In genomic region chr7:127218670-127219069, GRCm38 (mm10) we compare ENCODE assay signal across 18 mouse cellular contexts. TPM values are rescaled to one million over a fixed set of nuclear protein-coding genes. Genes with fewer than 3 reads are reported as not detected.
A peak's percentile ranks its signal among the peaks of the same experiment; 100 is the strongest.
DNase-seq lines count a peak whose midpoint lies in the region; ATAC-seq and TF ChIP-seq lines count a peak whose summit lies in the region.
"Had no signal": no experiment of that assay in that cellular context is flagged by ENCODE, and none has a peak within 500 bp of the region (broad histone marks: within the 10 kb centered on the region; RNA-seq: fewer than 3 reads in every experiment).

No protein-coding gene starts in this region.

- TF ChIP-seq POLR2A in MEL (IDR thresholded peaks at IDR 0.05; ENCODE audit: control insufficient read depth in 1 of 2, insufficient read depth in 1 of 2, low read depth in 1 of 2, low read length in 2 of 2, poor library complexity in 1 of 2), result no peak; a peak in 1 of 4 replicates

- no peak overlapping the region for H3K4me3 ChIP-seq in heart, postnatal 0 days (ENCODE audit: low read depth, low read length)
- H3K4me3 ChIP-seq in MEL (ENCODE audit: control insufficient read depth in 1 of 2, insufficient read depth in 1 of 2, low read depth in 2 of 2, low read length in 2 of 2), result peak overlapping the region; percentile 32 to 34; a peak in 3 of 4 replicates
- H3K4me3 ChIP-seq in midbrain, embryonic 15.5 days, result no peak overlapping the region
- H3K4me3 ChIP-seq: embryonic facial prominence, embryonic 13.5 days; forebrain, embryonic 15.5 days; hindbrain, embryonic 15.5 days; left cerebral cortex, adult 2 months; limb, embryonic 15.5 days; neural tube, embryonic 13.5 days had no signal

- H3K27me3 ChIP-seq in heart, postnatal 0 days (ENCODE audit: control insufficient read depth, insufficient read depth, low read length), result no peaks in the 10 kb centered on the region
- H3K27me3 ChIP-seq in MEL (ENCODE audit: control insufficient read depth in 1 of 2, insufficient read depth in 2 of 2, low read length in 2 of 2), result no peaks in the 10 kb centered on the region
- H3K27me3 ChIP-seq in midbrain, embryonic 15.5 days (replicated peaks), result 0 out of 2 replicates have a peak, but pooled peaks cover 4% of the 10 kb centered on the region
- H3K27me3 ChIP-seq: forebrain, embryonic 15.5 days; hindbrain, embryonic 15.5 days; limb, embryonic 15.5 days had no signal

- no peaks in the 10 kb centered on the region for H3K36me3 ChIP-seq in heart, postnatal 0 days (replicated peaks; ENCODE audit: control insufficient read depth, insufficient read depth, low read length)
- H3K36me3 ChIP-seq in MEL (ENCODE audit: control insufficient read depth in 1 of 2, insufficient read depth in 2 of 2, low read length in 2 of 2), result peaks cover 0 to 20% of the 10 kb centered on the region in 2 experiments; a peak in 2 of 4 replicates
- no peaks in the 10 kb centered on the region for H3K36me3 ChIP-seq in midbrain, embryonic 15.5 days (replicated peaks)
- H3K36me3 ChIP-seq: embryonic facial prominence, embryonic 13.5 days; forebrain, embryonic 15.5 days; hindbrain, embryonic 15.5 days; limb, embryonic 15.5 days; neural tube, embryonic 13.5 days had no signal

- TF ChIP-seq CTCF in heart, postnatal 0 days (IDR thresholded peaks at IDR 0.05; ENCODE audit: low read depth), result no peak
- no peak for TF ChIP-seq CTCF in MEL (IDR thresholded peaks at IDR 0.05 in 2 of 3, conservative IDR thresholded peaks at IDR 0.05 in 1 of 3; ENCODE audit: control insufficient read depth in 1 of 3, insufficient read depth in 1 of 3, low read depth in 2 of 3, low read length in 3 of 3, poor library complexity in 1 of 3, severe bottlenecking in 1 of 3)

- 93% methylated on average over 4 of the region's 4 CpGs for WGBS in heart, postnatal 0 days
- 95% methylated on average over 4 of the region's 4 CpGs for WGBS in midbrain, embryonic 15.5 days

- no peak overlapping the region for H3K9ac ChIP-seq in heart, postnatal 0 days (replicated peaks; ENCODE audit: low read depth, low read length)
- H3K9ac ChIP-seq in MEL (ENCODE audit: control insufficient read depth, low read depth, low read length, poor library complexity, severe bottlenecking), result peak overlapping the region; percentile 67
- H3K9ac ChIP-seq in midbrain, embryonic 15.5 days, result no peak overlapping the region
- H3K9ac ChIP-seq: embryonic facial prominence, embryonic 13.5 days; forebrain, embryonic 15.5 days; hindbrain, embryonic 15.5 days; limb, embryonic 15.5 days; neural tube, embryonic 13.5 days had no signal

- no peak for TF ChIP-seq EP300 in heart, postnatal 0 days (IDR thresholded peaks at IDR 0.05; ENCODE audit: low read depth)
- peak; percentile 74 to 87 for TF ChIP-seq EP300 in MEL (IDR thresholded peaks at IDR 0.05; ENCODE audit: low read depth in 1 of 2, low read length in 2 of 2)

- DNase-seq in heart, postnatal 0 days (ENCODE audit: low spot score), result no peak
- DNase-seq in heart, postnatal 10 days, result no peak
- peak; percentile 82 for DNase-seq in MEL (ENCODE audit: low read depth, low spot score)
- no peak for DNase-seq in lung, postnatal 14 days
- DNase-seq: adrenal gland, postnatal 36 days; cerebellum, adult 11 months; heart, adult 11 months; kidney, adult 18-20 months; lung, postnatal 36 days had no signal

- H3K79me2 ChIP-seq in MEL (ENCODE audit: control insufficient read depth, insufficient read depth, low read length, poor library complexity), result peaks cover 3% of the 10 kb centered on the region

- TF ChIP-seq RAD21 in MEL (IDR thresholded peaks at IDR 0.05; ENCODE audit: low read depth, low read length), result no peak

- ATAC-seq in heart, postnatal 0 days (ENCODE audit: insufficient read depth, low read depth), result no peak
- ATAC-seq in inflammation-experienced regulatory T-cells, adult 6 months, result peak; percentile 4
- peak; percentile 48 for ATAC-seq in megakaryocyte-erythroid progenitor cell, adult 5-6 weeks (replicated peaks; ENCODE audit: low FRiP score, low TSS enrichment, poor library complexity, severe bottlenecking)
- ATAC-seq in midbrain, embryonic 15.5 days (replicated peaks), result no peak
- ATAC-seq: forebrain, embryonic 15.5 days had no signal

- H3K9me3 ChIP-seq in heart, postnatal 0 days (replicated peaks; ENCODE audit: control insufficient read depth, low read length), result no peaks in the 10 kb centered on the region
- no peaks in the 10 kb centered on the region for H3K9me3 ChIP-seq in MEL (replicated peaks; ENCODE audit: insufficient read depth, low read length)
- no peaks in the 10 kb centered on the region for H3K9me3 ChIP-seq in midbrain, embryonic 15.5 days
- H3K9me3 ChIP-seq: embryonic facial prominence, embryonic 13.5 days; forebrain, embryonic 15.5 days; hindbrain, embryonic 15.5 days; limb, embryonic 15.5 days; neural tube, embryonic 13.5 days had no signal

- no peak overlapping the region for H3K4me2 ChIP-seq in heart, postnatal 0 days (ENCODE audit: low read depth, low read length)
- H3K4me2 ChIP-seq in midbrain, embryonic 15.5 days, result no peak overlapping the region
- H3K4me2 ChIP-seq: embryonic facial prominence, embryonic 13.5 days; forebrain, embryonic 15.5 days; hindbrain, embryonic 15.5 days; limb, embryonic 15.5 days; neural tube, embryonic 13.5 days had no signal

- peaks cover 23% of the 10 kb centered on the region for H3K4me1 ChIP-seq in heart, postnatal 0 days (ENCODE audit: control insufficient read depth, insufficient read depth)
- H3K4me1 ChIP-seq in MEL (ENCODE audit: control insufficient read depth in 1 of 2, insufficient read depth in 2 of 2, low read length in 2 of 2), result peaks cover 23 to 37% of the 10 kb centered on the region in 2 experiments
- H3K4me1 ChIP-seq in midbrain, embryonic 15.5 days, result peaks cover 7% of the 10 kb centered on the region; the same call in 1 of the 2 replicates

- peak overlapping the region; percentile 54; the same call in 1 of the 2 replicates for H3K27ac ChIP-seq in heart, postnatal 0 days (ENCODE audit: low read depth)
- peak overlapping the region; percentile 91 for H3K27ac ChIP-seq in MEL (ENCODE audit: control insufficient read depth, low read depth, low read length)
- H3K27ac ChIP-seq in midbrain, embryonic 15.5 days, result no peak overlapping the region
- H3K27ac ChIP-seq: embryonic facial prominence, embryonic 13.5 days; forebrain, embryonic 15.5 days; hindbrain, embryonic 15.5 days; left cerebral cortex, adult 2 months; limb, embryonic 15.5 days; neural tube, embryonic 13.5 days had no signal

- intact Hi-C loops in heart, postnatal 10 days (cut with DNase I), result no loop called here

RNA-seq across cellular contexts. Expression of gene Mylpf, which starts 10.0 kb away (rescaled TPM):
- total RNA-seq in heart, postnatal 0 days (2014; rRNA removed; ENCODE audit: low replicate concordance), result 22.1 TPM in 1 of 2 replicates, not detected in the other
- 3.2 and 5.4 TPM in 2 replicates for polyA plus RNA-seq in heart, postnatal 0 days (2015; fragmentation: Nextera tagmentation; extraction: Ambion mirVana)
- total RNA-seq in heart, postnatal 10 days (2021), result 1 to 10 TPM; 1.7 to 2.5 TPM
- 8.3 and 11.2 TPM in 2 replicates for total RNA-seq in MEL (2012; rRNA removed)
- 1 to 10 TPM in 1 of 2 experiments, not detected in 1; 9.1 TPM for polyA plus RNA-seq in MEL (2012; ENCODE audit: insufficient read depth in 1 of 2, insufficient read length in 2 of 2, low read depth in 1 of 2, low replicate concordance in 2 of 2, missing spikeins in 1 of 2)
- polyA plus RNA-seq in inflammation-experienced regulatory T-cells, adult 6 months (2017; shearing (Covaris generic)), result 10 to 100 TPM; 23.0 to 25.8 (median 23.4) TPM
- 36.1 and 48.6 TPM in 2 replicates for total RNA-seq in megakaryocyte-erythroid progenitor cell, adult 5-6 weeks (2014; fragmentation: Nextera tagmentation)
- 22.2 and 30.8 TPM in 2 replicates for total RNA-seq in megakaryocyte-erythroid progenitor cell, adult 5-6 weeks (2017)
- polyA plus RNA-seq in midbrain, embryonic 15.5 days (2015; fragmentation: Nextera tagmentation; extraction: Ambion mirVana), result 3.9 and 5.0 TPM in 2 replicates

RNA-seq across cellular contexts. Expression of gene Tbc1d10b, which starts 10.4 kb away (rescaled TPM):
- total RNA-seq in heart, postnatal 0 days (2014; rRNA removed; ENCODE audit: low replicate concordance), result 30.2 and 45.3 TPM in 2 replicates
- polyA plus RNA-seq in heart, postnatal 0 days (2015; fragmentation: Nextera tagmentation; extraction: Ambion mirVana), result 9.6 and 10.8 TPM in 2 replicates
- total RNA-seq in heart, postnatal 10 days (2021), result 10 to 100 TPM; 35.3 to 37.2 TPM
- 37.4 and 43.3 TPM in 2 replicates for total RNA-seq in MEL (2012; rRNA removed)
- 10 to 100 TPM in 1 of 2 experiments, not detected in 1; 70.3 TPM for polyA plus RNA-seq in MEL (2012; ENCODE audit: insufficient read depth in 1 of 2, insufficient read length in 2 of 2, low read depth in 1 of 2, low replicate concordance in 2 of 2, missing spikeins in 1 of 2)
- 10 to 100 TPM; 13.2 to 16.6 (median 13.6) TPM for polyA plus RNA-seq in inflammation-experienced regulatory T-cells, adult 6 months (2017; shearing (Covaris generic))
- total RNA-seq in megakaryocyte-erythroid progenitor cell, adult 5-6 weeks (2014; fragmentation: Nextera tagmentation), result 25.5 and 35.8 TPM in 2 replicates
- 23.9 and 41.0 TPM in 2 replicates for total RNA-seq in megakaryocyte-erythroid progenitor cell, adult 5-6 weeks (2017)
- 39.6 and 44.8 TPM in 2 replicates for polyA plus RNA-seq in midbrain, embryonic 15.5 days (2015; fragmentation: Nextera tagmentation; extraction: Ambion mirVana)

RNA-seq across cellular contexts. Expression of gene Zfp553, which starts 14.2 kb away (rescaled TPM):
- 11.8 and 18.5 TPM in 2 replicates for total RNA-seq in heart, postnatal 0 days (2014; rRNA removed; ENCODE audit: low replicate concordance)
- polyA plus RNA-seq in heart, postnatal 0 days (2015; fragmentation: Nextera tagmentation; extraction: Ambion mirVana), result 10.9 and 11.2 TPM in 2 replicates
- 1 to 10 TPM; 6.8 to 8.8 TPM for total RNA-seq in heart, postnatal 10 days (2021)
- 13.9 and 14.6 TPM in 2 replicates for total RNA-seq in MEL (2012; rRNA removed)
- 10 to 100 TPM in 1 of 2 experiments, not detected in 1; 19.0 TPM for polyA plus RNA-seq in MEL (2012; ENCODE audit: insufficient read depth in 1 of 2, insufficient read length in 2 of 2, low read depth in 1 of 2, low replicate concordance in 2 of 2, missing spikeins in 1 of 2)
- polyA plus RNA-seq in inflammation-experienced regulatory T-cells, adult 6 months (2017; shearing (Covaris generic)), result 1 to 10 TPM; 3.3 to 6.8 (median 4.6) TPM
- 17.0 and 18.3 TPM in 2 replicates for total RNA-seq in megakaryocyte-erythroid progenitor cell, adult 5-6 weeks (2014; fragmentation: Nextera tagmentation)
- total RNA-seq in megakaryocyte-erythroid progenitor cell, adult 5-6 weeks (2017), result 22.7 and 31.7 TPM in 2 replicates
- polyA plus RNA-seq in midbrain, embryonic 15.5 days (2015; fragmentation: Nextera tagmentation; extraction: Ambion mirVana), result 63.7 and 64.1 TPM in 2 replicates

RNA-seq across cellular contexts. Expression of gene Sept1, which starts 14.3 kb away (rescaled TPM):
- total RNA-seq in heart, postnatal 0 days (2014; rRNA removed; ENCODE audit: low replicate concordance), result 2.3 and 8.6 TPM in 2 replicates
- polyA plus RNA-seq in heart, postnatal 0 days (2015; fragmentation: Nextera tagmentation; extraction: Ambion mirVana), result 18.7 and 19.4 TPM in 2 replicates
- 10 to 100 TPM; 11.5 to 15.5 TPM for total RNA-seq in heart, postnatal 10 days (2021)
- 30.6 and 41.3 TPM in 2 replicates for total RNA-seq in MEL (2012; rRNA removed)
- polyA plus RNA-seq in MEL (2012; ENCODE audit: insufficient read depth in 1 of 2, insufficient read length in 2 of 2, low read depth in 1 of 2, low replicate concordance in 2 of 2, missing spikeins in 1 of 2), result 100 to 1,000 TPM in 1 of 2 experiments, not detected in 1; 116 TPM
- polyA plus RNA-seq in inflammation-experienced regulatory T-cells, adult 6 months (2017; shearing (Covaris generic)), result 100 to 1,000 TPM; 783 to 927 (median 807) TPM
- total RNA-seq in megakaryocyte-erythroid progenitor cell, adult 5-6 weeks (2014; fragmentation: Nextera tagmentation), result 41.3 and 47.7 TPM in 2 replicates
- 24.8 and 25.5 TPM in 2 replicates for total RNA-seq in megakaryocyte-erythroid progenitor cell, adult 5-6 weeks (2017)
- 17.0 and 18.2 TPM in 2 replicates for polyA plus RNA-seq in midbrain, embryonic 15.5 days (2015; fragmentation: Nextera tagmentation; extraction: Ambion mirVana)

RNA-seq across cellular contexts. Expression of gene Cd2bp2, which starts 22.8 kb away (rescaled TPM):
- 39.3 and 39.9 TPM in 2 replicates for total RNA-seq in heart, postnatal 0 days (2014; rRNA removed; ENCODE audit: low replicate concordance)
- 26.9 and 27.2 TPM in 2 replicates for polyA plus RNA-seq in heart, postnatal 0 days (2015; fragmentation: Nextera tagmentation; extraction: Ambion mirVana)
- total RNA-seq in heart, postnatal 10 days (2021), result 10 to 100 TPM; 46.8 to 49.2 TPM
- 55.6 and 64.8 TPM in 2 replicates for total RNA-seq in MEL (2012; rRNA removed)
- 10 to 100 TPM in 1 of 2 experiments, not detected in 1; 56.7 TPM for polyA plus RNA-seq in MEL (2012; ENCODE audit: insufficient read depth in 1 of 2, insufficient read length in 2 of 2, low read depth in 1 of 2, low replicate concordance in 2 of 2, missing spikeins in 1 of 2)
- polyA plus RNA-seq in inflammation-experienced regulatory T-cells, adult 6 months (2017; shearing (Covaris generic)), result 10 to 100 TPM; 43.2 to 56.9 (median 48.7) TPM
- 49.6 and 54.8 TPM in 2 replicates for total RNA-seq in megakaryocyte-erythroid progenitor cell, adult 5-6 weeks (2014; fragmentation: Nextera tagmentation)
- 51.8 and 63.3 TPM in 2 replicates for total RNA-seq in megakaryocyte-erythroid progenitor cell, adult 5-6 weeks (2017)
- 82.1 and 82.6 TPM in 2 replicates for polyA plus RNA-seq in midbrain, embryonic 15.5 days (2015; fragmentation: Nextera tagmentation; extraction: Ambion mirVana)

Comparison
In these comparisons a context has a peak if more than half of its experiments do, and no peak if none do; other contexts are left out.
1. ATAC-seq: peak in inflammation-experienced regulatory T-cells, adult 6 months (single experiment) and megakaryocyte-erythroid progenitor cell, adult 5-6 weeks (single experiment); none in heart, postnatal 0 days (single experiment) and midbrain, embryonic 15.5 days (single experiment).
2. H3K4me3 ChIP-seq: peak in MEL (2 of 2); none in heart, postnatal 0 days (single experiment) and midbrain, embryonic 15.5 days (single experiment).